Mouse (Mus musculus) limb, embryonic 13.5 days (tissue): Measurements from ENCODE around the gene Insrr. TPM values are rescaled to one million over a fixed set of nuclear protein-coding genes. Genes with fewer than 3 reads are reported as not detected.

Experiments
- polyA plus RNA-seq: library from polyadenylated mRNA; unstranded; fragments of >200 nt; fragmentation: Nextera tagmentation; extraction: Ambion mirVana; gene quantifications from 2 replicates; pipeline ENCODE4 v1.2.1, GENCODE M21; 2015

Gene Insrr
- polyA plus RNA-seq, 1 experiment from 2014 or later = 0.51 TPM

Other genes with a start within 250 kb of the Insrr start
- 16.0 and 18.8 TPM in 2 replicates for gene Arhgef11, start 179.4 kb upstream of the Insrr start, polyA plus RNA-seq
- 0.36 and 0.61 TPM in 2 replicates for gene Lrrc71, start 48.3 kb upstream of the Insrr start, polyA plus RNA-seq
- 2.6 and 2.7 TPM in 2 replicates for gene Ntrk1, start 1.8 kb upstream of the Insrr start, polyA plus RNA-seq
- 18.2 and 20.4 TPM in 2 replicates for gene Pear1, start 27.4 kb downstream of the Insrr start, polyA plus RNA-seq
- not detected in 2 replicates for gene Sh2d2a, start 49.8 kb downstream of the Insrr start, polyA plus RNA-seq
- 17.1 and 18.7 TPM in 2 replicates for gene Prcc, start 88.7 kb downstream of the Insrr start, polyA plus RNA-seq
- 205 and 221 TPM in 2 replicates for gene Hdgf, start 109.4 kb downstream of the Insrr start, polyA plus RNA-seq
- gene Mrpl24, start 122.6 kb downstream of the Insrr start, polyA plus RNA-seq = 66.5 and 73.9 TPM in 2 replicates
- 65.5 and 66.7 TPM in 2 replicates for gene Isg20l2, start 133.4 kb downstream of the Insrr start, polyA plus RNA-seq
- gene Rrnad1, start 133.8 kb downstream of the Insrr start, polyA plus RNA-seq = 22.3 and 23.6 TPM in 2 replicates
- 518 and 520 TPM in 2 replicates for gene Crabp2, start 151.7 kb downstream of the Insrr start, polyA plus RNA-seq
- 30.5 and 32.8 TPM in 2 replicates for gene Nes, start 174.1 kb downstream of the Insrr start, polyA plus RNA-seq
- gene Bcan, start 203.3 kb downstream of the Insrr start, polyA plus RNA-seq = 0.57 and 0.59 TPM in 2 replicates
- 0.23 TPM in 1 of 2 replicates, not detected in the other for gene Hapln2, start 230.6 kb downstream of the Insrr start, polyA plus RNA-seq
- 33.0 and 33.9 TPM in 2 replicates for gene Gpatch4, start 246.2 kb downstream of the Insrr start, polyA plus RNA-seq